Mouse (Mus musculus) brown adipose tissue, adult 24 weeks (tissue): ENCODE measurements at regions not wholly inside any gene's neighbourhood (a gene's known extent, or its start where the extent isn't known, plus 50 kb on each side); places are given as distances from the start of the nearest gene placed in this dataset.

Experiments
- H3K27ac ChIP-seq: fragments of 200-500 bp; replicated peaks from 2 replicates; pipeline ENCODE4 v1.5.1; 2012; ENCODE audit warnings: low read depth, mild to moderate bottlenecking, low read length
- H3K4me1 ChIP-seq: fragments of 200-500 bp; 2 replicates; pipeline ENCODE4 v1.6.1; 2012; ENCODE audit warnings: low read length, mixed read lengths; ENCODE audit not compliant: control insufficient read depth, insufficient read depth, insufficient read length
- H3K4me3 ChIP-seq: fragments of 200-500 bp; 2 replicates; pipeline ENCODE4 v1.5.1; 2012; ENCODE audit warnings: low read depth, mild to moderate bottlenecking, low read length, moderate library complexity; ENCODE audit not compliant: insufficient read depth

DNA sequence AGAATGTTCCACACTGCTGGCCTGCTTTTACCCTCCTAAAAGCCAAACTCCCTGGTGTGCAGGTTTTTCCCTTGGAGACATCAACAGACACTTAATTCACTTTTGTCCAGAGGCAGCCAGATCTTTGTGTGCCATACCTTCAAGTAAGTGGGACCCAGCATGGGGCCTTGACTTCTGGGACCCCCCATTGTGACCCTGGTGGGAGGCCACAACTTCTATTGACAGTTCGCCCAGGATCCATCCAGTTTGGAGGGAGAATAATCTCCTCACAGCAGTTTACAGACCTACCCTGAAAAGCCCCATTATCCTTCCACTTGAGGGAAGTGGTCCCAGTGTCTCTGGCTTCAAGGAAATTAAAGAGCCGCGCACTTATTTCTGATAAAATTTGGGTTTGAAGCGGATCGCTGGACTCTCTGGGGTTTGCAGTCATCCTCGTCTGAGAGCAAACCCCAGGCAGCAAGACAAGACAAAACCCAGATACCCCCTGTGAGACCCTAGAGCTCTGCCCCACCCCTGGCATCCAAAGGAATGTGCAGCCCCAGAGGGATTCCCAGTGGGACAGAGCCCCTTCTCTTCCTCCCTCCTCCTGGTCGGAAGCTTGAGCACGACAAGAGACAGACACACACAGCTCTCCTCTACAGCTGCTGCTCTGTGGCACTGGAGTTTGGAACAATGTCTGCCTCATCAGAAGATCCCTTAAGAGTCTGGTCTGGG is 115.8 kb upstream of the Med13l start:
- Histone ChIP-seq H3K4me3 (no peak overlapping the region), H3K4me1 (no peaks in the 10 kb centered on the region; the same call in 1 of the 2 replicates), H3K27ac (no peak overlapping the region)

- Histone ChIP-seq H3K4me3 (no peak overlapping the region), H3K27ac (no peak overlapping the region), H3K4me1 (no peaks in the 10 kb centered on the region; the same call in 1 of the 2 replicates)
Measured at GRCm38 (mm10) chr5:118445252-118445987, 115.1 kb upstream of the Med13l start.

- Histone ChIP-seq H3K4me1 (no peaks in the 10 kb centered on the region; the same call in 1 of the 2 replicates), H3K27ac (no peak overlapping the region), H3K4me3 (no peak overlapping the region)
Measured at GRCm38 (mm10) chr5:118445988-118446280, 114.5 kb upstream of the Med13l start.

- Histone ChIP-seq H3K4me3 (no peak overlapping the region), H3K27ac (peak overlapping the region; percentile 11; the same call in 1 of the 2 replicates), H3K4me1 (no peaks in the 10 kb centered on the region; the same call in 1 of the 2 replicates)
Measured at GRCm38 (mm10) chr5:118446878-118447277, 113.6 kb upstream of the Med13l start.

DNA sequence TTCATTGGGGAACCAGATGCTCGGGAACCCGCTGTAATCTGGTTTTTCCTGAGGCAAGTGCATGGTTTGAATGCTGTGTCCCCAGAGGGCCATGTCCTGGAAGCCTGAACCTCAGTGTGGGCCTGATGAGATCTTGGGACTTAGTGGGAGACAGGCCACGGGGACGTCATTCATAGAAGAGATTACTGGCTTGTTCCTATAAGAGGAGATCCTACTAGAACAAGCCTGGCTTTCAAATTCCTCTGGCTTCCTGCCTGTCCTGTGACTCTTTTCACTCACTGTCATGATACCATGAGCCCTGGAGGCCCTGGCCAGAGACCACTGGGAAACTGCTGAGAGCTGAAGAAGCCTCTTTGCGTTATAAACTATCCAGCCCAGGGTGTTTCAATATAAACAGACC is 113.1 kb upstream of the Med13l start:
- H3K27ac ChIP-seq = no peak overlapping the region
- H3K4me1 ChIP-seq = no peaks in the 10 kb centered on the region; the same call in 1 of the 2 replicates
- H3K4me3 ChIP-seq = no peak overlapping the region

DNA sequence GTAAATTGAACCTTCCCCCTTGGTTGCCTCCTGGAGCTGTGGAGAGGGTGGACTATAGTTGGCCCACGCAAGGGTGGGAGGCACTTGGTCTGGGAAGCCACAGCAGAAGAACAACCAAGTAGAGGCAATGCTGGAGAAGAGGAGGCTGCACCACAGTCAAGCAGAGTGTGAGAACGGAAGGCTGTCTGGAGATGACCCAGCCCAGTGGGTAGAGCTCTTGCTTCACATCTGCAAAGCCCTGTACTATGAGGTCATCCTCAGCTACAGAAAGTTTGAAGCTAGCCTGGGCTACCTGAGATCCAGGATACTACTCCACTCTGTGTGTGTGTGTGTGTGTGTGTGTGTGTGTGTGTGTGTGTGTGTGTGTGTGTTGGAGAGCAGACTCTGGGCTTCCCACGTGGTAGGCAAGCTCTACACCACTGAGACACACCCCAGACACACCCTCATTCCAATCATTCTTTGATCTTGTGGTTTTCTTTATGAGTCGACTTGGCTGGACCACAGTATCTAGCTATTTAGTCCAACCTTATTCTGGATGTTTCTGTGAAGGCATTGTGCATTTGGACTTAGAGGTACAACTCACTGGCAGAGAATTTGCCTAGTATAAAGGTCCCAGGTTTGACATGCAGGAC is 111.5 kb upstream of the Med13l start:
- H3K27ac ChIP-seq = no peak overlapping the region

GRCm38 (mm10) chr5:118449893-118450292 is 110.6 kb upstream of the Med13l start:
- Histone ChIP-seq H3K27ac (no peak overlapping the region), H3K4me1 (no peaks in the 10 kb centered on the region; the same call in 1 of the 2 replicates), H3K4me3 (no peak overlapping the region)

More for the DNA sequence above, 111.5 kb upstream of the Med13l start:
- Histone ChIP-seq H3K4me3 (no peak overlapping the region), H3K4me1 (no peaks in the 10 kb centered on the region; the same call in 1 of the 2 replicates)

DNA sequence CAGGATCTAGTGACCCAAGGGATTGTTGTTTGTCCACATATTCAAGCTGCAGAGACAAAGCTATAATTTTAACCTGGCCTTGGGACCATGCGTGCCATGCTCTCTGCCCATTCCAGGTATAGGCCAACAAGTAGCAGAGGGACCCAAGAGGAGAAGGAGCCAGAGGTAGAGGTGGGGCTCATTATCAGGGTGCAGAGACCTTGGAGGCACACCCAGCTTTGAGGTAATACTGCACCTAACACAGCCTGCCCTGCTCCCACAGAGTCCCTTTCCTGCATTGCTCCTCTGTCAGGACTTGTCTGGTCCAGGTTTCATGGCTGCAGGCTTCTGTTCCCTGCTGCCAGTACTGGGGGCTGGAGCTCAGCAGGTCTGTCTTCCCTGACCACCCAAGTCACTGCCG is 108.4 kb upstream of the Med13l start:
- Histone ChIP-seq H3K4me3 (no peak overlapping the region), H3K4me1 (no peaks in the 10 kb centered on the region; the same call in 1 of the 2 replicates), H3K27ac (no peak overlapping the region)

DNA sequence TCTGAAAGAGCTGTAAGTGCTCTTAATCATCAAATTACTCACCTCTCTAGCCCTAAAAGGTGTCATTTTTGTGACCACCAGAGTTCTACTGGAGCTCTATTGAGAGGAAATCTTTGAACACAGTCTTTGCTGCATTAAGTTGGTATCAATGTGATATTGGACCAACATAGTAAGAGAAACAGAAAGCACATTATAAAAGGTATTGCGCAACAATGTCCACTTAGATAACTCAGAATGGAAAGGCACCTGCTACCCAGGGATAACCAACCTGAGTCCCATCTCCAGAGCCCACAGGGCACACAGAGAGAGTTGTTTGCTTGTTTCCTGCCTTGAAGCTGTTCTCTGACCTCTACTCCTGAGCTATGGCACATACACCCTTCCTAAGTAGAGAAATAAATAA is 106.4 kb upstream of the Med13l start:
- Histone ChIP-seq H3K27ac (no peak overlapping the region), H3K4me3 (no peak overlapping the region)

GRCm38 (mm10) chr5:118458727-118459390 is 101.6 kb upstream of the Med13l start:
- Histone ChIP-seq H3K27ac (no peak overlapping the region), H3K4me1 (no peaks in the 10 kb centered on the region; the same call in none of the 2 replicates), H3K4me3 (no peak overlapping the region)

More for the DNA sequence above, 106.4 kb upstream of the Med13l start:
- no peaks in the 10 kb centered on the region for H3K4me1 ChIP-seq

- H3K27ac ChIP-seq = peak overlapping the region; percentile 25; the same call in 1 of the 2 replicates
- peak overlapping the region; percentile 22 for H3K4me3 ChIP-seq
- H3K4me1 ChIP-seq = no peaks in the 10 kb centered on the region; the same call in none of the 2 replicates
Measured at GRCm38 (mm10) chr5:118459391-118459792, 101.1 kb upstream of the Med13l start.

DNA sequence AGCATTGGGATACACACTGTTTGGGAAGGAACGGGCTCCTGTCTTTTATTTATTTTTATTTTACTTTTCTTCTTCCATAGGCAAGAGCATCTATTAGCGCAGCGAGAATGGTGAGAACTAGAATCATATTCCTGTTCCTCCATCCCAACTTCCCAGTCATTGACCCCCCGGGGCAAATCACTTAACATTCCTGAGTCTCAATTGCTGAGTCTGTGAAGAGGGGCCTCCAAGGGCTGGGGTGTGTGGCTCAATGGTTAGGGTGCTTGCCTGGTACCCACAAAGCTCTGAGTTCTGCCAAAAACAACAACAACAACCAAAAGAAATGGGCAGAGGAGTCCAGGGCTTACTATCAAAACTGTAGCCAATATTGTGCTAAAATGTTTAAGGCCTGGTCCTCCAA is 98.5 kb upstream of the Med13l start:
- H3K4me3 ChIP-seq = no peak overlapping the region
- peaks cover 8% of the 10 kb centered on the region for H3K4me1 ChIP-seq
- no peak overlapping the region for H3K27ac ChIP-seq

DNA sequence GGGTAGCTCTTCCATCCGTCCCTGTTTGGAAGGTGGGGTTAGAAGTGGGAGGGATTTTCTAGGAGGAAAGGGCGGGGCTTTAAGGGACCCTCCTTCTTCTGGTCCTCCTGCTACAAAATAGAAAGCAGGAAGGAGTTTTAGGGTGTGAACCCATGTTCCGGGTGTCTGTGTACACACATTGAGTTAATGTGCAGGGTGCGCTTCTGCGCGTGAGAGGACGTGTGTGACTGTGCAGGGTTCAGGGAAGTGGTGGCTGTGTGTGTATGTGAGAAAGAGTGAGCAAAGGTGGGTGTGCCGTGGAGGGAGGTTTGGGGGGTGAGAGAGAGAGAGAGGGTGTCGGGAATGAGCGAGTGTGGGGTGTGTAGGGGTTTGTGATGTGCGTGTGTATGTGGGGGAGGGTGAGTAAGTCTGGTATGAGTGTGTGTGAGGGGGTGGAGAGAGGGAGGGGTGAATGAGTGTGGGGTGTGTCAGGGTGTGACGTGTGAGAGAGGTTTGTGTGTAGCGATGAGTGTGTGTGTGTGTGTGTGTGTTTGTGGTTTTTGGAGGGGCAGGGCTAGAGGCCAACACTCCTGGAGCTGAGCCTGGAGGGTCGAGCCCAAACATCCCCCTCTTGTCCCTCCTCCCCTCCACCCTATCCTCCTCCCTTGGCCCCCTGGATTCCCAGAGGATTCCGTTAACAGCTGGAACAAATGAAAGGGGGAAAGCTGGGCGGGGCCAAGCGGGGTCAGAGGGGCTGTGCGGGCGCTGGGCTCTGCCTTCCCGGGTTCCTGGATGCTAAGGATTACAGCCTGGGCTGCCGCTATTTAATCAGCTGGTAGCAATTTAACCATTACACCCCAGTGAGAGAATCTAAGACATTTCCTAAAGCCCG is 95.3 kb upstream of the Med13l start:
- Histone ChIP-seq H3K4me1 (peaks cover 8% of the 10 kb centered on the region), H3K27ac (no peak overlapping the region)

GRCm38 (mm10) chr5:118465991-118466750 is 94.3 kb upstream of the Med13l start:
- Histone ChIP-seq H3K4me1 (peaks cover 8% of the 10 kb centered on the region), H3K4me3 (0 out of 2 replicates have a peak overlapping the region, but pooled peaks have one; percentile 1), H3K27ac (no peak overlapping the region)

More for the DNA sequence above, 95.3 kb upstream of the Med13l start:
- H3K4me3 ChIP-seq = peak overlapping the region; percentile 24
